Mouse (Mus musculus): ENCODE data around the gene Kcnh4. TPM values are rescaled to one million over a fixed set of nuclear protein-coding genes. Genes with fewer than 3 reads are reported as not detected.

Kcnh4 gene
- total and polyA plus RNA-seq, 2 experiments from 2014 or later: 4.2 to 12.9 TPM

DNA sequence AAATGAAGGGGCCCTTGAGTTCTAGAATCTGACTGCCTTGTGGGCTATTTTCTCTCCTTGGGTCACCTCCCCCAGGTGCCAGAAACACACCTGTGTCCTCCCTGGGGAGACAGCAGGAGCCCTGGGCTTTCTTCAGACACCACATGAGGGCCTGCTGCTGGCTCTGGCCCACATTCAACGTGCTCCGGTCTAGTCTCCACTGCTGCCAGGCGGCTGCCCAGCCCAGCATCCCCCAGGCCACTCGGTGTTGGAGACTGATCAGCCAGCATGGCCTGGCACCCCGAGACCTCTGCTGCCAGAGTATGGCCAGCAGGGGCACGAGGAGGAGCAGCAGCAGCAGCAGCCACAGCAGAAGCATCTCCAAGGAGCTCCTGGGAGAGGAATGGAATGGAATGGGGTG lies 10.2 kb upstream of the Kcnh4 start:
- H3K27me3 ChIP-seq (ENCODE audit: insufficient read depth, low read length): no peaks in the 10 kb centered on the region
- WGBS: 28% methylated on average over 6 of the region's 6 CpGs
- H3K27ac ChIP-seq: peak overlapping the region; percentile 12; the same call in 1 of the 2 replicates
- H3K36me3 ChIP-seq (ENCODE audit: insufficient read depth, low read length): no peaks in the 10 kb centered on the region
- peak; percentile 39 for TF ChIP-seq CTCF (IDR thresholded peaks at IDR 0.05; ENCODE audit: low read depth)
- no peaks in the 10 kb centered on the region for H3K9me3 ChIP-seq (ENCODE audit: low read length)
- ATAC-seq (peak; percentile 41; the same call in 1 of the 2 replicates), DNase-seq (ENCODE audit: low spot score) (peak; percentile 15)
- peak overlapping the region; percentile 22 for H3K9ac ChIP-seq (replicated peaks; ENCODE audit: low read length)
- H3K4me3 ChIP-seq (ENCODE audit: low read length): peak overlapping the region; percentile 45
- H3K4me2 ChIP-seq (ENCODE audit: low read depth, low read length): peak overlapping the region; percentile 50
- H3K4me1 ChIP-seq (ENCODE audit: insufficient read depth, low read length): peaks cover 7% of the 10 kb centered on the region

DNA sequence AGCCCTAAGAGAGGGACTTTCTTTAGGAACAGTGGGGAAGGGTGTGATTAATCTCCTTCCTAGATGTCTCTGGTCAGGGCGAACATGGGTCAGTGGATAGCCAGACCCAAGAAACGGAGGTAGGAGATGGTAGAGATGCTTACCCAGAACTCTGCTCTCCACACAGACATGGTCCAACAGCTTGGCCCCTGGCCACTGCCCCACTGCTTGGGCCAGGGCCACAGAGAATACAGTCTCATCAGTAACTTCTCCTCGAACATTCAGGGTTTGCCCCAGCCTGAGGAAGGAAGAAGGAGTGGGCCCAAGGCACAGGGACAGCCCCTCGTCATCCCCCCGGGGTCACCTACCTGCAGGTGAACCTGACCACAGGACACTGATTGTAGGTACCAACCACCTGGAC lies 8.1 kb upstream of the Kcnh4 start:
- H3K4me2 ChIP-seq (ENCODE audit: low read depth, low read length): no peak overlapping the region
- H3K9ac ChIP-seq (replicated peaks; ENCODE audit: low read length): no peak overlapping the region
- no peak for TF ChIP-seq CTCF (IDR thresholded peaks at IDR 0.05; ENCODE audit: low read depth)
- H3K27me3 ChIP-seq (ENCODE audit: insufficient read depth, low read length): no peaks in the 10 kb centered on the region
- no peaks in the 10 kb centered on the region for H3K9me3 ChIP-seq (ENCODE audit: low read length)
- WGBS: 95% methylated on average over 5 of the region's 5 CpGs
- DNase-seq (ENCODE audit: low spot score): no peak
- no peaks in the 10 kb centered on the region for H3K36me3 ChIP-seq (ENCODE audit: insufficient read depth, low read length)
- H3K27ac ChIP-seq: no peak overlapping the region
- H3K4me3 ChIP-seq (ENCODE audit: low read length): no peak overlapping the region
- H3K4me1 ChIP-seq (ENCODE audit: insufficient read depth, low read length): peaks cover 7% of the 10 kb centered on the region
- ATAC-seq: no peak

DNA sequence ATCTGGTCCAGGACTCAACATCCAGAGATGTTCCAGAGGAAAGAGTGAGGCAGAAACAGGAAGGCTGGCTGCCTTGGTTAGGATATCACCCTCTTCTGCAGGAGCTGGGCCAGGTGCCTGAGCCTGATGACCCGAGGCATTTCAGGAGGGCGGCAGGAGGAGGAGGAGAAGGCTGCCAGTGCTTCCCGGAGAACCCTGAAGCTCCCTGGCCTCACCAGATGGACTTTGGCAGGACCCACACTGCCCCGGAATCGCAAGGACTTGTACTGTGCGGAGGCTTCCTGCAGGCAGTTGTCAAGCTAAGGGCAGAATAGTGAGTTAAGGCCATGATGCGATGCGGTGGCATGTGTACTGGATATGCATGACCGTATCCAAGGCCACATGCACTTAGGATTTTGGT lies 7.0 kb upstream of the Kcnh4 start:
- H3K4me2 ChIP-seq (ENCODE audit: low read depth, low read length): no peak overlapping the region
- no peaks in the 10 kb centered on the region for H3K27me3 ChIP-seq (ENCODE audit: insufficient read depth, low read length)
- no peak for TF ChIP-seq CTCF (IDR thresholded peaks at IDR 0.05; ENCODE audit: low read depth)
- no peak for ATAC-seq
- no peaks in the 10 kb centered on the region for H3K9me3 ChIP-seq (ENCODE audit: low read length)
- no peak for DNase-seq (ENCODE audit: low spot score)
- no peak overlapping the region for H3K9ac ChIP-seq (replicated peaks; ENCODE audit: low read length)
- 77% methylated on average over 9 of the region's 9 CpGs for WGBS
- H3K4me3 ChIP-seq (ENCODE audit: low read length): no peak overlapping the region
- H3K36me3 ChIP-seq (ENCODE audit: insufficient read depth, low read length): no peaks in the 10 kb centered on the region
- H3K4me1 ChIP-seq (ENCODE audit: insufficient read depth, low read length): peaks cover 7% of the 10 kb centered on the region
- no peak overlapping the region for H3K27ac ChIP-seq

DNA sequence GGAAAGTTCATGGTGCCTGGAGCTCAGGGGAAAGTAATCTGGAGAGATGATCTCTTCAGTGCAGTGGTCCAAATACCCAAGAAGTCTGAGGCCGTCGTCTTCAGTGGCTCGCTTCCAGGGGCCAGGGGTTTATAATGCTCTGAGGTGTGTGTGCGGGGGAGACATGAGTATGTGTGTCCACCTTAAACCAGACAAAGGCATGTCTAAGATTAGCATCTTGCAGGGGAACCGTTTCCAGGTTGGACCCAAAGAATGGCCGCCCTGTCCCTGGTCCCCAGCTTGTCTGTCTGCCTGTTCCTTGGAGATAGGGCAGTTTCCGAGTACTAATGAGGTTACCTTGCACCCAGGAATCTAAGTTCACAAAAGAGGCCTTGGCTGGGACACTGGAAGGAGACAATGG lies 3.1 kb upstream of the Kcnh4 start, which contains the start of gene Hcrt:
Gene Hcrt (minus strand): TSS at position 101 of the 400 bp plus-strand sequence.
- peak within 1 kb of the TSS; percentile 34 for H3K4me3 ChIP-seq (ENCODE audit: low read length)
- peaks cover 6% of the 10 kb centered on the region; the same call in 1 of the 2 replicates for H3K4me1 ChIP-seq (ENCODE audit: insufficient read depth, low read length)
- peak within 1 kb of the TSS; percentile 22; the same call in 1 of the 2 replicates for H3K9ac ChIP-seq (replicated peaks; ENCODE audit: low read length)
- H3K4me2 ChIP-seq (ENCODE audit: low read depth, low read length): peak within 1 kb of the TSS; percentile 54
- no peaks in the 10 kb centered on the region for H3K27me3 ChIP-seq (ENCODE audit: insufficient read depth, low read length)
- H3K9me3 ChIP-seq (ENCODE audit: low read length): no peaks in the 10 kb centered on the region
- H3K36me3 ChIP-seq (ENCODE audit: insufficient read depth, low read length): no peaks in the 10 kb centered on the region
- no peak for TF ChIP-seq CTCF (IDR thresholded peaks at IDR 0.05; ENCODE audit: low read depth)
- DNase-seq (ENCODE audit: low spot score): no peak
- no peak for ATAC-seq
- H3K27ac ChIP-seq: peak within 1 kb of the TSS; percentile 49; the same call in 1 of the 2 replicates
- 89% methylated on average over 7 of the region's 7 CpGs for WGBS

DNA sequence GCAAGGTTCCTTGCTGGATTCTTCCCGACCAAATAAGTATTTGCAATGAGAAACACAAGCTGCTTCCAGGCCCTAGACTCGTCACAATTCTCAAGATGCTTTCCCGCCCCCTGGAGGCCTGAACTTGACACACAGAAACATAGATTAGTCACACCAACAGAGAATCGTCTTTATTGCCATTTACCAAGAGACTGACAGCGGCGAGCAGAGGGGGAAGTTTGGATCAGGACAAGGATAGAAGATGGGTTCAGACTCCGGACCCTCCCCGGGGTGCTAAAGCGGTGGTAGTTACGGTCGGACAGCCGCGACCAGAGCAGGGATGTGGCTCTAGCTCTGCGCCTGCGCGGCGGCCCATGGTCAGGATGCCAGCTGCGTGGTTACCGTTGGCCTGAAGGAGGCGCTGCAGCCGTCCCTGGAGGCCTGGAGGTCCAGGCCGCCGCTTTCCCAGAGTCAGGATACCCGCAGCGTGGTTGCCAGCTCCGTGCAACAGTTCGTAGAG lies 1.9 kb upstream of the Kcnh4 start:
- WGBS: under 1% methylated on average over 27 of the region's 27 CpGs
- peak; percentile 93 for DNase-seq (ENCODE audit: low spot score)
- peak overlapping the region; percentile 34 for H3K4me3 ChIP-seq (ENCODE audit: low read length)

DNA sequence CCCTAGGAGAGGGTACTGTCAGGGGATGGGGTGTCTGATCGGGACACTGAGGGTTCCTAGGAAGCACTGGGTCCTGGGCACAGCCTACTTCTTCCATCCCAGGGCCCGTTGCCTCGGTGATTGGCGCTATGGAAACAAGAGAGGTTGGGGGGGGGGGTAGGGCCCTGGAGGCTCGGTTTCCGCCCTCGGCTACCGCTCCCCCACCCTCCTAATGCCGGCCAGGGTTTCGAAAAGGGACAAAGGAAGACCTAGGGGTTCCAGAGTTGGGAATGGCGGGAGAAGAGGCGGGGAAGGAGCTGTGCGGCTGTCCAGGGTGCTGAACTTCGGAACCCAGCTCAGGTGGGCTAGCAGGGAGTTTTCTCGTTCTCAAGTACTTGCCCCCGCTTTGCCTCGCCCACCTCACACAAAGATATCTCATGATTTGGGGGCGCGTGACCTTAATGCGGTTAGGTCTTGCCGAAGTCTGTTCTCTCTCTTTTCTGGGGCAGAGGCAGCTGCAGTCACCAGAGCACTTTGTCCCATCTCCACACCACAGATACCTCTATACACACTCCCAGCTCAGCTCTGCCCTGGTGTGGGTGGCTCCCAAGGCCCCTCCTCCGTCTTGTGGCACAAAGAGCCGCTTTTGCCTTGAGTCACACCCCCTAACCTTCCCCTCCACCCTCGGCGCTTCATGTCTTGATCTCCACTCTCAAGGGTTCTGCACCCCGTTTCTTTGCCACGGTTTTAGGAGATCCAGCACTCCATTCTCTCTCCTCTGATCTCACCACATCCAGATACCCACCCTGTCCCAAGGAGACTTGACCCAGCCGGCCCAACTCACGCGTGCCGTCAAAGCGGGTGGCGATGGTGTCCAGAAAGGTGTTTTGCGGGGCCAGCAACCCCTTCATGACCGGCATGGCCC lies 783 bp downstream of the Kcnh4 start:
- H3K9me3 ChIP-seq (ENCODE audit: low read length): no peaks in the 10 kb centered on the region
- WGBS: under 1% methylated on average over 35 of the region's 35 CpGs
- ATAC-seq: peak; percentile 35; the same call in 1 of the 2 replicates

More for the DNA sequence above, 1.9 kb upstream of the Kcnh4 start:
- no peaks in the 10 kb centered on the region for H3K36me3 ChIP-seq (ENCODE audit: insufficient read depth, low read length)
- ATAC-seq: peak; percentile 85
- H3K4me1 ChIP-seq (ENCODE audit: insufficient read depth, low read length): peaks cover 6% of the 10 kb centered on the region; the same call in 1 of the 2 replicates
- H3K27ac ChIP-seq: peak overlapping the region; percentile 49; the same call in 1 of the 2 replicates
- H3K9ac ChIP-seq (replicated peaks; ENCODE audit: low read length): peak overlapping the region; percentile 22; the same call in 1 of the 2 replicates
- peak; percentile 92 for TF ChIP-seq CTCF (IDR thresholded peaks at IDR 0.05; ENCODE audit: low read depth)
- H3K9me3 ChIP-seq (ENCODE audit: low read length): no peaks in the 10 kb centered on the region
- no peaks in the 10 kb centered on the region for H3K27me3 ChIP-seq (ENCODE audit: insufficient read depth, low read length)
- H3K4me2 ChIP-seq (ENCODE audit: low read depth, low read length): peak overlapping the region; percentile 54

More for the DNA sequence above, 783 bp downstream of the Kcnh4 start:
- no peak; the same call in 1 of the 2 replicates for TF ChIP-seq CTCF (IDR thresholded peaks at IDR 0.05; ENCODE audit: low read depth)
- peak overlapping the region; percentile 58; the same call in 1 of the 2 replicates for H3K27ac ChIP-seq
- H3K4me1 ChIP-seq (ENCODE audit: insufficient read depth, low read length): peaks cover 6% of the 10 kb centered on the region; the same call in 1 of the 2 replicates
- H3K36me3 ChIP-seq (ENCODE audit: insufficient read depth, low read length): no peaks in the 10 kb centered on the region
- peak overlapping the region; percentile 65 for H3K9ac ChIP-seq (replicated peaks; ENCODE audit: low read length)
- peak overlapping the region; percentile 39 for H3K4me3 ChIP-seq (ENCODE audit: low read length)
- peak; percentile 20 for DNase-seq (ENCODE audit: low spot score)
- peak overlapping the region; percentile 65 for H3K4me2 ChIP-seq (ENCODE audit: low read depth, low read length)
- H3K27me3 ChIP-seq (ENCODE audit: insufficient read depth, low read length): no peaks in the 10 kb centered on the region
